Mouse (Mus musculus) neural tube, embryonic 14.5 days (tissue): Measurements from ENCODE around the gene Gsg1. TPM values are rescaled to one million over a fixed set of nuclear protein-coding genes. Genes with fewer than 3 reads are reported as not detected.

Source experiments
- ATAC-seq: fragments of 200-750 bp; cut with Nextera tagmentation; 2 replicates; pipeline ENCODE4 v1.8.0; 2017; ENCODE audit warnings: low read depth, mild to moderate bottlenecking, moderate TSS enrichment, moderate library complexity
- H3K27ac ChIP-seq: fragments of 300-500 bp; sonication (generic); 2 replicates; pipeline ENCODE4 v1.5.1; 2014; ENCODE audit warnings: low read depth, mild to moderate bottlenecking, control low read depth, low read length, moderate library complexity, mixed read lengths
- H3K27me3 ChIP-seq: fragments of 300-500 bp; sonication (generic); 2 replicates; pipeline ENCODE4 v1.6.1; 2014; ENCODE audit warnings: low read length; ENCODE audit not compliant: control insufficient read depth, insufficient read depth
- H3K36me3 ChIP-seq: fragments of 300-500 bp; sonication (generic); 2 replicates; pipeline ENCODE4 v1.6.1; 2014; ENCODE audit warnings: low read length, mixed read lengths; ENCODE audit not compliant: control insufficient read depth, insufficient read depth
- H3K4me1 ChIP-seq: fragments of 300-500 bp; sonication (generic); 2 replicates; pipeline ENCODE4 v1.6.1; 2014; ENCODE audit warnings: low read length; ENCODE audit not compliant: control insufficient read depth, insufficient read depth
- H3K4me2 ChIP-seq: fragments of 300-500 bp; sonication (generic); 2 replicates; pipeline ENCODE4 v1.6.1; 2014; ENCODE audit warnings: mild to moderate bottlenecking, low read depth, low read length, control low read depth
- H3K4me3 ChIP-seq: fragments of 300-500 bp; sonication (generic); 2 replicates; pipeline ENCODE4 v1.5.1; 2014; ENCODE audit warnings: low read depth, low read length, control low read depth, mixed read lengths
- H3K9ac ChIP-seq: fragments of 300-500 bp; sonication (generic); replicated peaks from 2 replicates; pipeline ENCODE4 v1.6.1; 2014; ENCODE audit warnings: low read depth, mild to moderate bottlenecking, control low read depth, low read length, mixed read lengths
- H3K9me3 ChIP-seq: fragments of 300-500 bp; sonication (generic); 2 replicates; pipeline ENCODE4 v1.6.1; 2016; ENCODE audit warnings: low read length; ENCODE audit not compliant: control insufficient read depth
- WGBS: fragments of 180-500 bp; shearing (Covaris S2); extraction: QIAGEN DNeasy Blood & Tissue Kit; methylation state at CpG from one replicate; pipeline ENCODE4 v1.1.7; 2014; 5-methylcytosine and 5-hydroxymethylcytosine counted together
- polyA plus RNA-seq: library from polyadenylated mRNA; unstranded; fragments of >200 nt; fragmentation: Nextera tagmentation; extraction: Ambion mirVana; gene quantifications from 2 replicates; pipeline ENCODE4 v1.2.1, GENCODE M21; 2014

Gsg1 gene
- polyA plus RNA-seq, result 0.27 and 0.57 TPM in 2 replicates

- no peaks in the 10 kb centered on the region for H3K9me3 ChIP-seq
- ATAC-seq, result no peak
- H3K4me1 ChIP-seq, result peaks cover 20% of the 10 kb centered on the region; the same call in 1 of the 2 replicates
- no peak within 1 kb of the TSS for H3K27ac ChIP-seq
- 84% methylated on average over 7 of the region's 7 CpGs for WGBS
- no peaks in the 10 kb centered on the region for H3K27me3 ChIP-seq
- no peak within 1 kb of the TSS for H3K4me2 ChIP-seq
- no peaks in the 10 kb centered on the region for H3K36me3 ChIP-seq
- no peak within 1 kb of the TSS for H3K4me3 ChIP-seq
- no peak within 1 kb of the TSS for H3K9ac ChIP-seq
Measured at GRCm38 (mm10) chr6:135254153-135254552, at the start of gene Gsg1. TSS of gene Gsg1 (minus strand) at chr6:135254351.

- no peak overlapping the region for H3K9ac ChIP-seq
- H3K9me3 ChIP-seq, result no peaks in the 10 kb centered on the region
- no peaks in the 10 kb centered on the region for H3K36me3 ChIP-seq
- H3K27me3 ChIP-seq, result no peaks in the 10 kb centered on the region
- H3K4me3 ChIP-seq, result no peak overlapping the region
- no peak overlapping the region for H3K27ac ChIP-seq
- no peaks in the 10 kb centered on the region for H3K4me1 ChIP-seq
- no peak for ATAC-seq
- WGBS, result 78% methylated on average over 10 of the region's 10 CpGs
- no peak overlapping the region for H3K4me2 ChIP-seq
Measured at GRCm38 (mm10) chr6:135302421-135303125, 48.4 kb upstream of the Gsg1 start.

GRCm38 (mm10) chr6:135300469-135300868 lies 46.3 kb upstream of the Gsg1 start:
- H3K4me3 ChIP-seq, result no peak overlapping the region
- H3K4me1 ChIP-seq, result no peaks in the 10 kb centered on the region
- H3K9ac ChIP-seq, result no peak overlapping the region
- ATAC-seq, result no peak
- H3K9me3 ChIP-seq, result no peaks in the 10 kb centered on the region
- H3K27ac ChIP-seq, result no peak overlapping the region
- H3K36me3 ChIP-seq, result no peaks in the 10 kb centered on the region
- H3K27me3 ChIP-seq, result no peaks in the 10 kb centered on the region
- 90% methylated on average over 4 of the region's 4 CpGs for WGBS
- no peak overlapping the region for H3K4me2 ChIP-seq

DNA sequence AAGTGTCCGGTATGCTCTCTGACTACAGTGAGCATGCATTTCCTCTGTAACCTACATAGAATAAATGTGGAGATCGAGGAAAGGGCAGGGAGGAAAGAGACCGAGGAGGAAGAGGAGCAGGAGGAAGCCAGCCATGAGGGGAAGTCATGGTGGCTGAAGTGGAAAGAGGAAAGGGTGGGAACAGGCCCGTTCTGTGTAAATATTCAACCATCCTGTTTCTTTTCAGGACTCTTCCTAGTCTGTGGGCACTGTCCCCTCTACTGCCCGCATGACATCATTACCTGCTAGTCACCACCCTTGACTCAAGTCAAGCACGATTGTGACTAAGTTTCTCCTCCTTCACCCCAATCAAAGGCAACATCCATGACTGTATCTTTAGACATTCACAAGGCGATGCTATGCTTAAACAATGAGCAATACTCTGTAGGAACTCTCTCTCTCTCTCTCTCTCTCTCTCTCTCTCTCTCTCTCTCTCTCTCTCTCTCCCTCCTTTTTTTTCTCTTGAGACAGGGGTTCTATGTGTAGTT lies 44.9 kb upstream of the Gsg1 start:
- WGBS, result 86% methylated on average over 7 of the region's 7 CpGs
- ATAC-seq, result no peak
- no peaks in the 10 kb centered on the region for H3K4me1 ChIP-seq
- no peaks in the 10 kb centered on the region for H3K36me3 ChIP-seq
- H3K27ac ChIP-seq, result no peak overlapping the region
- no peak overlapping the region for H3K4me3 ChIP-seq
- no peak overlapping the region for H3K9ac ChIP-seq
- no peaks in the 10 kb centered on the region for H3K9me3 ChIP-seq
- H3K27me3 ChIP-seq, result no peaks in the 10 kb centered on the region
- no peak overlapping the region for H3K4me2 ChIP-seq

DNA sequence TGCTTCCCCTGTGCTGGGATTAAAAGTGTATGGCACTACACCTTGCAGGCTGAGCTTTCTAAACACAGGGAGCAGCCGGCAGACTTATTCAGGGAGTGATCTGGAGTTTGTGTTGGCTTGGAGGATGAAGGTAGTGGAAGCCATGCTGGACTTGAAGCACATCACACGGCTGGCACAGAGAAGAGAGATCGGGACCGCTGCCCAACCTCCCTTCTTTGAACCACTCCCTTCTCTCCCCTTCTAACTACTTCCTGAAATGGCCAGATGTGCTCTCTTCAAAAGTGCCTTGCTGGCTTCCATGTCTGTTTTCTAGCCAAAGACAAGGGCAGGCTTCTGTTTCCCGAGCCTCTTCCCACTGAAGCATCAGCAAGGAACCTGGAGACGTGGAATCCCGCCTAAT lies 43.4 kb upstream of the Gsg1 start:
- H3K36me3 ChIP-seq, result no peaks in the 10 kb centered on the region
- H3K27me3 ChIP-seq, result no peaks in the 10 kb centered on the region
- H3K9me3 ChIP-seq, result no peaks in the 10 kb centered on the region
- no peak for ATAC-seq
- H3K9ac ChIP-seq, result no peak overlapping the region
- no peak overlapping the region for H3K4me2 ChIP-seq
- 87% methylated on average over 7 of the region's 7 CpGs for WGBS
- H3K27ac ChIP-seq, result no peak overlapping the region
- H3K4me3 ChIP-seq, result no peak overlapping the region
- no peaks in the 10 kb centered on the region for H3K4me1 ChIP-seq

DNA sequence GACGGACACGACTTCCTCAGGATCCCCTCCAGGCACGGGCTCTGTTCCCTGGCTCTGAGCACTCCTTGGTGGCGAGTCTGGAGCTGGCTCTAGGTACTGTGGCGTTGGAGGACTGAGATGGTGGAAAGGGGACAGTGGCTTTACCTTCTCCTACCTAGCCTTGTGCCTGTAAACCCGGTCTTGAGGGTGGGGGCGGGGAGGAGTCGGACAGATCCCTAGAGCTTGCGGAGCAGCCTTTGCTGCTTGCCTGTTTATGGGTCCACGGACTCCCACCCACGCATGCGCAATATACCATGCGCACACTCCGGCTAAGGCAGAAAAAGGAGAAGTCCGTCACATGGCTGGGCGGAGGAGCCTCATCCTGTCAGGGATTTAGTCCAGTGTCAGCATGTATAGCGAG lies 42.1 kb upstream of the Gsg1 start:
- no peak overlapping the region for H3K4me3 ChIP-seq
- no peak for ATAC-seq
- no peaks in the 10 kb centered on the region for H3K9me3 ChIP-seq
- no peak overlapping the region for H3K9ac ChIP-seq
- WGBS, result 84% methylated on average over 17 of the region's 17 CpGs
- H3K27ac ChIP-seq, result no peak overlapping the region
- H3K36me3 ChIP-seq, result no peaks in the 10 kb centered on the region
- no peak overlapping the region for H3K4me2 ChIP-seq
- no peaks in the 10 kb centered on the region for H3K27me3 ChIP-seq
- H3K4me1 ChIP-seq, result no peaks in the 10 kb centered on the region

GRCm38 (mm10) chr6:135295082-135295861 lies 41.1 kb upstream of the Gsg1 start:
- WGBS, result 78% methylated on average over 11 of the region's 11 CpGs
- Histone ChIP-seq H3K4me3 (no peak overlapping the region), H3K36me3 (no peaks in the 10 kb centered on the region), H3K27me3 (no peaks in the 10 kb centered on the region), H3K4me2 (no peak overlapping the region), H3K9ac (no peak overlapping the region), H3K4me1 (no peaks in the 10 kb centered on the region), H3K9me3 (no peaks in the 10 kb centered on the region), H3K27ac (no peak overlapping the region)
- ATAC-seq, result no peak

DNA sequence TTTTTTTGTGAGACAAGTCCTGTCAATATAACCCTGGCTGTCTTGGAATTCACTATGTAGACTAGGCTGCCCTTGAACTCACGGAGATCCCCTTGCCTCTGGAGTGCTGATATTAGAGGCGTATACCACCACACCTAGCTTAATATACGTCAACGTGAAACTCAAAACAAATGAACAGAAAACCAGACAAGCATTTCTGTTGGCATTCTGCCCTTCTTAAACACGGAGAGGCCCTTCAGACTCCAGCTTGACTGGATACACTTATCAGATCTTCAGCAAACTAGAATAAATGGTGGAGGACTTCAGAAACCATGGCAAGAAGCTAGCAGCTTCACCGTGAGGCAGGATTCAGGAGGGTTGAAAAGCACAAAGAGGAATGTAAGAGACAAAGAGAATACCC lies 40.0 kb upstream of the Gsg1 start:
- no peak overlapping the region for H3K27ac ChIP-seq
- 89% methylated on average over 6 of the region's 6 CpGs for WGBS
- H3K4me3 ChIP-seq, result no peak overlapping the region
- no peaks in the 10 kb centered on the region for H3K36me3 ChIP-seq
- no peaks in the 10 kb centered on the region for H3K9me3 ChIP-seq
- no peaks in the 10 kb centered on the region for H3K27me3 ChIP-seq
- no peak for ATAC-seq
- no peak overlapping the region for H3K4me2 ChIP-seq
- H3K4me1 ChIP-seq, result no peaks in the 10 kb centered on the region
- no peak overlapping the region for H3K9ac ChIP-seq

DNA sequence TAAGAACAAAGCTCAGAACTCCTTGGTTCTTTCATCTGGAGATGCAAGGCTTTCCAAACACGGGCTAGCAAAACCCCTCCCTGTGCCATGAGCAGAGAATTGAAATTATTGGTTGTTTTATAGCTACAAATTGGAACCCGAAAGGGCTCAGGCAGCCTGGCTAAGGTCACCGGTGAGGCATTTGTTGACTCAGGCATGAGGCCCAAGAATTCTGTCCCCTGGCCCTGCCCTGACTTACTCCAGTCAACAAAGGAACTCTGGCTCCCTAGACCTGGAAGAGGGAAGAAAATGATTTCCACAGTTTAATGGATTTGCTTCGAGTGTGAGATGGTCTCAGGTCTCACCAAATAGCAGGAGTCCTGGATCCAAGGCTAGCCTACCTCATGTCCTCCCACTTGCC lies 38.2 kb upstream of the Gsg1 start:
- no peak overlapping the region for H3K9ac ChIP-seq
- no peaks in the 10 kb centered on the region for H3K9me3 ChIP-seq
- H3K27me3 ChIP-seq, result no peaks in the 10 kb centered on the region
- H3K36me3 ChIP-seq, result no peaks in the 10 kb centered on the region
- H3K4me1 ChIP-seq, result no peaks in the 10 kb centered on the region
- 71% methylated on average over 4 of the region's 4 CpGs for WGBS
- no peak overlapping the region for H3K4me2 ChIP-seq
- no peak for ATAC-seq
- H3K27ac ChIP-seq, result no peak overlapping the region
- H3K4me3 ChIP-seq, result no peak overlapping the region
